Mouse (Mus musculus): ENCODE results near the gene Pglyrp1. TPM values are rescaled to one million over a fixed set of nuclear protein-coding genes. Genes with fewer than 3 reads are reported as not detected.

The Pglyrp1 gene
- total RNA-seq, 2 experiments from 2014 or later: 2.6 TPM

GRCm38 (mm10) chr7:18926041-18926790 is 55.1 kb downstream of the Pglyrp1 start:
- DNase-seq (ENCODE audit: low spot score in 2 of 2): no peak

- DNase-seq (ENCODE audit: low spot score in 2 of 2): no peak
These were observed 55.8 kb downstream of the Pglyrp1 start for GRCm38 (mm10) chr7:18926911-18927310.

GRCm38 (mm10) chr7:18927759-18928158 is 56.6 kb downstream of the Pglyrp1 start:
- DNase-seq (ENCODE audit: low spot score in 2 of 2): no peak

Other genes starting within 250 kb of the Pglyrp1 start
- gene Psg21, start 214.6 kb upstream of the Pglyrp1 start, total RNA-seq (2021): not detected
- not detected for gene Psg20, start 185.1 kb upstream of the Pglyrp1 start, total RNA-seq (2021)
- not detected for gene Psg22, start 153.2 kb upstream of the Pglyrp1 start, total RNA-seq (2021)
- gene Psg19, start 72.8 kb upstream of the Pglyrp1 start, total RNA-seq (2021): not detected
- not detected for gene Psg17, start 49.7 kb upstream of the Pglyrp1 start, total RNA-seq (2021)
- 1 to 10 TPM; 4.3 to 4.6 TPM for gene Mill2, start 31.4 kb upstream of the Pglyrp1 start, total RNA-seq (2021)
- gene Ccdc61, start 39.1 kb downstream of the Pglyrp1 start, total RNA-seq (2021): 10 to 100 TPM; 12.5 to 15.7 TPM
- 1 to 10 TPM; 4.0 to 4.2 TPM for gene Nova2, start 54.6 kb downstream of the Pglyrp1 start, total RNA-seq (2021)
- gene Nanos2, start 116.1 kb downstream of the Pglyrp1 start, total RNA-seq (2021): not detected
- 1 to 10 TPM; 3.2 to 3.7 TPM for gene Mypop, start 119.9 kb downstream of the Pglyrp1 start, total RNA-seq (2021)
- 10 to 100 TPM; 36.6 to 38.1 TPM for gene Irf2bp1, start 132.7 kb downstream of the Pglyrp1 start, total RNA-seq (2021)
- under 1 TPM in 1 of 2 experiments, not detected in 1; 0.13 TPM for gene Foxa3, start 152.2 kb downstream of the Pglyrp1 start, total RNA-seq (2021)
- gene Sympk, start 153.0 kb downstream of the Pglyrp1 start, total RNA-seq (2021): 10 to 100 TPM; 61.4 to 63.8 TPM
- not detected for gene Rsph6a, start 183.4 kb downstream of the Pglyrp1 start, total RNA-seq (2021)
- gene Dmwd, start 204.9 kb downstream of the Pglyrp1 start, total RNA-seq (2021): 10 to 100 TPM; 52.4 to 55.4 TPM
- gene Dmpk, start 212.5 kb downstream of the Pglyrp1 start, total RNA-seq (2021): 100 to 1,000 TPM; 287 to 292 TPM
- gene Six5, start 223.3 kb downstream of the Pglyrp1 start, total RNA-seq (2021): 10 to 100 TPM; 13.5 to 14.7 TPM
- under 1 TPM; 0.34 to 0.62 TPM for gene Gm4969, start 247.0 kb downstream of the Pglyrp1 start, total RNA-seq (2021)
- gene Fbxo46, start 248.5 kb downstream of the Pglyrp1 start, total RNA-seq (2021): 1 to 10 TPM; 8.0 to 8.4 TPM